Mouse (Mus musculus) erythroblast, embryonic 14.5 days (primary cell): ENCODE measurements at regions not wholly inside any gene's neighbourhood (a gene's known extent, or its start where the extent isn't known, plus 50 kb on each side); places are given as distances from the start of the nearest gene placed in this dataset.

Experiments used
- H3K27me3 ChIP-seq: 2 replicates; pipeline ENCODE4 v1.6.1; 2012; ENCODE audit warnings: inconsistent platforms; ENCODE audit not compliant: control insufficient read depth
- H3K36me3 ChIP-seq: 2 replicates; pipeline ENCODE4 v1.6.1; 2012; ENCODE audit warnings: mild to moderate bottlenecking, inconsistent platforms; ENCODE audit not compliant: control insufficient read depth
- H3K4me1 ChIP-seq: 2 replicates; pipeline ENCODE4 v1.6.1; 2012; ENCODE audit warnings: inconsistent platforms; ENCODE audit not compliant: control insufficient read depth
- H3K4me3 ChIP-seq: replicated peaks from 2 replicates; pipeline ENCODE3; 2012; ENCODE audit warnings: moderate library complexity, mild to moderate bottlenecking, inconsistent platforms
- H3K9me3 ChIP-seq: 2 replicates; pipeline ENCODE4 v1.6.1; 2012; ENCODE audit warnings: low read length, inconsistent platforms, mixed read lengths; ENCODE audit not compliant: control insufficient read depth
- GATA1 ChIP-seq: IDR thresholded peaks from 2 replicates; pipeline ENCODE4 v1.6.1; 2012; ENCODE audit warnings: low read length, inconsistent platforms, mixed read lengths
- TAL1 ChIP-seq: IDR thresholded peaks from 3 replicates; pipeline ENCODE4 v1.6.1; 2012; ENCODE audit warnings: low read length, inconsistent platforms, mixed read lengths

GRCm38 (mm10) chr12:25436220-25436911 lies 339.4 kb upstream of the Id2 start:
- no peaks in the 10 kb centered on the region for H3K36me3 ChIP-seq
- H3K9me3 ChIP-seq, result no peaks in the 10 kb centered on the region
- no peaks in the 10 kb centered on the region for H3K27me3 ChIP-seq
- H3K4me3 ChIP-seq, result no peak overlapping the region
- no peak for TF ChIP-seq GATA1
- no peak for TF ChIP-seq TAL1
- H3K4me1 ChIP-seq, result no peaks in the 10 kb centered on the region

- no peaks in the 10 kb centered on the region for H3K9me3 ChIP-seq
- TF ChIP-seq TAL1 (no peak), GATA1 (no peak)
- H3K36me3 ChIP-seq, result no peaks in the 10 kb centered on the region
- H3K4me3 ChIP-seq, result no peak overlapping the region
- H3K4me1 ChIP-seq, result no peaks in the 10 kb centered on the region
- H3K27me3 ChIP-seq, result no peaks in the 10 kb centered on the region
Measured at GRCm38 (mm10) chr12:25432796-25433195, 335.9 kb upstream of the Id2 start.

- TF ChIP-seq TAL1 (no peak), GATA1 (no peak)
- Histone ChIP-seq H3K36me3 (no peaks in the 10 kb centered on the region), H3K27me3 (no peaks in the 10 kb centered on the region), H3K4me1 (no peaks in the 10 kb centered on the region), H3K9me3 (no peaks in the 10 kb centered on the region), H3K4me3 (no peak overlapping the region)
Measured at GRCm38 (mm10) chr12:25430911-25431310, 334.0 kb upstream of the Id2 start.

GRCm38 (mm10) chr12:25427911-25428642 lies 331.1 kb upstream of the Id2 start:
- Histone ChIP-seq H3K9me3 (no peaks in the 10 kb centered on the region), H3K27me3 (no peaks in the 10 kb centered on the region), H3K4me3 (no peak overlapping the region), H3K4me1 (no peaks in the 10 kb centered on the region), H3K36me3 (no peaks in the 10 kb centered on the region)
- no peak for TF ChIP-seq TAL1
- TF ChIP-seq GATA1, result no peak

GRCm38 (mm10) chr12:25417336-25417735 lies 320.4 kb upstream of the Id2 start:
- TF ChIP-seq GATA1, result no peak
- no peak for TF ChIP-seq TAL1
- H3K4me1 ChIP-seq, result no peaks in the 10 kb centered on the region
- H3K27me3 ChIP-seq, result no peaks in the 10 kb centered on the region
- H3K4me3 ChIP-seq, result no peak overlapping the region
- H3K9me3 ChIP-seq, result no peaks in the 10 kb centered on the region; the same call in 1 of the 2 replicates
- H3K36me3 ChIP-seq, result no peaks in the 10 kb centered on the region

- no peak for TF ChIP-seq GATA1
- no peaks in the 10 kb centered on the region; the same call in 1 of the 2 replicates for H3K9me3 ChIP-seq
- no peaks in the 10 kb centered on the region for H3K4me1 ChIP-seq
- no peak overlapping the region for H3K4me3 ChIP-seq
- H3K36me3 ChIP-seq, result no peaks in the 10 kb centered on the region
- no peaks in the 10 kb centered on the region for H3K27me3 ChIP-seq
Measured at GRCm38 (mm10) chr12:25416571-25416970, 319.6 kb upstream of the Id2 start.

GRCm38 (mm10) chr12:25415641-25416040 lies 318.7 kb upstream of the Id2 start:
- TF ChIP-seq GATA1 (no peak), TAL1 (no peak)
- Histone ChIP-seq H3K9me3 (no peaks in the 10 kb centered on the region; the same call in 1 of the 2 replicates), H3K4me3 (no peak overlapping the region), H3K4me1 (no peaks in the 10 kb centered on the region), H3K27me3 (no peaks in the 10 kb centered on the region), H3K36me3 (no peaks in the 10 kb centered on the region)

GRCm38 (mm10) chr12:25415232-25415631 lies 318.3 kb upstream of the Id2 start:
- H3K36me3 ChIP-seq, result no peaks in the 10 kb centered on the region
- no peaks in the 10 kb centered on the region for H3K27me3 ChIP-seq
- TF ChIP-seq GATA1 (no peak), TAL1 (no peak)
- no peaks in the 10 kb centered on the region; the same call in 1 of the 2 replicates for H3K9me3 ChIP-seq
- H3K4me1 ChIP-seq, result no peaks in the 10 kb centered on the region
- H3K4me3 ChIP-seq, result no peak overlapping the region

GRCm38 (mm10) chr12:25407301-25407700 lies 310.4 kb upstream of the Id2 start:
- Histone ChIP-seq H3K27me3 (no peaks in the 10 kb centered on the region), H3K4me3 (no peak overlapping the region), H3K36me3 (no peaks in the 10 kb centered on the region), H3K9me3 (no peaks in the 10 kb centered on the region; the same call in 1 of the 2 replicates), H3K4me1 (no peaks in the 10 kb centered on the region)
- TF ChIP-seq GATA1, result no peak
- TF ChIP-seq TAL1, result no peak

GRCm38 (mm10) chr12:25400326-25400725 lies 303.4 kb upstream of the Id2 start:
- H3K4me3 ChIP-seq, result no peak overlapping the region
- H3K27me3 ChIP-seq, result no peaks in the 10 kb centered on the region
- TF ChIP-seq GATA1 (no peak), TAL1 (no peak)
- no peaks in the 10 kb centered on the region for H3K36me3 ChIP-seq
- H3K4me1 ChIP-seq, result no peaks in the 10 kb centered on the region
- H3K9me3 ChIP-seq, result no peaks in the 10 kb centered on the region
